Mouse (Mus musculus) ES-Bruce4 (cell line): ENCODE data around the gene Sart3. TPM values are rescaled to one million over a fixed set of nuclear protein-coding genes. Genes with fewer than 3 reads are reported as not detected.
A peak's percentile ranks its signal among the peaks of the same experiment; 100 is the strongest.

Source experiments
- H3K27ac ChIP-seq: 2 replicates; pipeline ENCODE4 v1.5.1; 2012; ENCODE audit warnings: low read length, inconsistent platforms; ENCODE audit not compliant: insufficient read depth
- H3K27me3 ChIP-seq: 2 replicates; pipeline ENCODE4 v1.6.1; 2012; ENCODE audit warnings: mild to moderate bottlenecking, low read length, inconsistent platforms; ENCODE audit not compliant: control insufficient read depth, poor library complexity, insufficient read depth, severe bottlenecking
- H3K36me3 ChIP-seq: 2 replicates; pipeline ENCODE4 v1.6.1; 2012; ENCODE audit warnings: inconsistent platforms, mild to moderate bottlenecking, low read length, moderate library complexity; ENCODE audit not compliant: control insufficient read depth, poor library complexity, insufficient read depth, severe bottlenecking
- H3K4me1 ChIP-seq: one replicate; pipeline ENCODE4 v1.8.1; 2011; ENCODE audit warnings: low read length; ENCODE audit not compliant: control insufficient read depth, insufficient read depth
- H3K4me3 ChIP-seq: 2 replicates; pipeline ENCODE4 v1.5.1; 2011; ENCODE audit warnings: low read depth, mild to moderate bottlenecking, low read length
- H3K9ac ChIP-seq: 2 replicates; pipeline ENCODE4 v1.6.1; 2012; ENCODE audit warnings: low read depth, mild to moderate bottlenecking, inconsistent platforms; ENCODE audit not compliant: poor library complexity, severe bottlenecking
- H3K9me3 ChIP-seq: replicated peaks from 2 replicates; pipeline ENCODE4 v1.6.1; 2012; ENCODE audit warnings: mild to moderate bottlenecking, low read length, inconsistent platforms; ENCODE audit not compliant: control insufficient read depth, poor library complexity, insufficient read depth, severe bottlenecking
- CTCF ChIP-seq: IDR thresholded peaks from one replicate; pipeline ENCODE4 v1.8.1; 2011; ENCODE audit warnings: low read depth, low read length
- EP300 ChIP-seq: IDR thresholded peaks from 2 replicates; pipeline ENCODE4 v1.6.1; 2011; ENCODE audit warnings: low read depth, low read length; ENCODE audit not compliant: insufficient read depth
- POLR2A ChIP-seq: IDR thresholded peaks from one replicate; pipeline ENCODE4 v1.8.1; 2011; ENCODE audit warnings: low read length; ENCODE audit not compliant: insufficient read depth
- polyA plus RNA-seq: library from polyadenylated mRNA; stranded (reverse); fragments of >200 nt; gene quantifications from 2 replicates; pipeline ENCODE4 v1.2.4, GENCODE M21; 2011; ENCODE audit warnings: low read depth; ENCODE audit not compliant: missing spikeins, insufficient read depth, insufficient read length

The Sart3 gene
- polyA plus RNA-seq, 1 experiment = 45.0 TPM

GRCm38 (mm10) chr5:113723567-113724237 lies 48.6 kb downstream of the Sart3 start:
- peak overlapping the region; percentile 59 for H3K27ac ChIP-seq
- TF ChIP-seq EP300 = peak; percentile 64; the same call in 1 of the 2 replicates
- TF ChIP-seq CTCF = no peak
- H3K4me1 ChIP-seq = peaks cover 9% of the 10 kb centered on the region
- no peaks in the 10 kb centered on the region for H3K36me3 ChIP-seq
- 0 out of 2 replicates have a peak overlapping the region, but pooled peaks have one; percentile 6 for H3K4me3 ChIP-seq
- no peaks in the 10 kb centered on the region for H3K9me3 ChIP-seq
- no peaks in the 10 kb centered on the region for H3K27me3 ChIP-seq
- no peak overlapping the region for H3K9ac ChIP-seq

GRCm38 (mm10) chr5:113722224-113723013 lies 49.9 kb downstream of the Sart3 start:
- H3K9ac ChIP-seq = no peak overlapping the region
- no peaks in the 10 kb centered on the region for H3K36me3 ChIP-seq
- H3K4me1 ChIP-seq = peaks cover 9% of the 10 kb centered on the region
- no peaks in the 10 kb centered on the region for H3K27me3 ChIP-seq
- H3K4me3 ChIP-seq = no peak overlapping the region
- TF ChIP-seq CTCF (peak; percentile 27), EP300 (no peak), POLR2A (no peak)
- H3K27ac ChIP-seq = no peak overlapping the region
- H3K9me3 ChIP-seq = no peaks in the 10 kb centered on the region

- no peak for TF ChIP-seq CTCF
- no peak for TF ChIP-seq POLR2A
- TF ChIP-seq EP300 = no peak
These were observed 53.1 kb downstream of the Sart3 start for GRCm38 (mm10) chr5:113719221-113719661.

GRCm38 (mm10) chr5:113716581-113717388 lies 55.5 kb downstream of the Sart3 start:
- Histone ChIP-seq H3K27ac (no peak overlapping the region), H3K4me3 (no peak overlapping the region), H3K27me3 (no peaks in the 10 kb centered on the region), H3K36me3 (no peaks in the 10 kb centered on the region), H3K4me1 (no peaks in the 10 kb centered on the region), H3K9me3 (no peaks in the 10 kb centered on the region), H3K9ac (no peak overlapping the region)
- no peak for TF ChIP-seq POLR2A
- peak; percentile 46; the same call in 1 of the 2 replicates for TF ChIP-seq EP300
- no peak for TF ChIP-seq CTCF

More at GRCm38 (mm10) chr5:113719221-113719661, 53.1 kb downstream of the Sart3 start:
- Histone ChIP-seq H3K27me3 (no peaks in the 10 kb centered on the region), H3K36me3 (no peaks in the 10 kb centered on the region), H3K4me3 (no peak overlapping the region), H3K27ac (no peak overlapping the region), H3K9me3 (no peaks in the 10 kb centered on the region), H3K9ac (no peak overlapping the region), H3K4me1 (peaks cover 9% of the 10 kb centered on the region)

- no peak overlapping the region for H3K27ac ChIP-seq
- H3K36me3 ChIP-seq = no peaks in the 10 kb centered on the region
- H3K27me3 ChIP-seq = no peaks in the 10 kb centered on the region
- no peaks in the 10 kb centered on the region for H3K9me3 ChIP-seq
- TF ChIP-seq EP300 = no peak
- no peak for TF ChIP-seq CTCF
- TF ChIP-seq POLR2A = no peak
- H3K4me3 ChIP-seq = no peak overlapping the region
- H3K9ac ChIP-seq = no peak overlapping the region
- no peaks in the 10 kb centered on the region for H3K4me1 ChIP-seq
These were observed 59.4 kb downstream of the Sart3 start for GRCm38 (mm10) chr5:113712861-113713260.
